In the genomic region with DNA sequence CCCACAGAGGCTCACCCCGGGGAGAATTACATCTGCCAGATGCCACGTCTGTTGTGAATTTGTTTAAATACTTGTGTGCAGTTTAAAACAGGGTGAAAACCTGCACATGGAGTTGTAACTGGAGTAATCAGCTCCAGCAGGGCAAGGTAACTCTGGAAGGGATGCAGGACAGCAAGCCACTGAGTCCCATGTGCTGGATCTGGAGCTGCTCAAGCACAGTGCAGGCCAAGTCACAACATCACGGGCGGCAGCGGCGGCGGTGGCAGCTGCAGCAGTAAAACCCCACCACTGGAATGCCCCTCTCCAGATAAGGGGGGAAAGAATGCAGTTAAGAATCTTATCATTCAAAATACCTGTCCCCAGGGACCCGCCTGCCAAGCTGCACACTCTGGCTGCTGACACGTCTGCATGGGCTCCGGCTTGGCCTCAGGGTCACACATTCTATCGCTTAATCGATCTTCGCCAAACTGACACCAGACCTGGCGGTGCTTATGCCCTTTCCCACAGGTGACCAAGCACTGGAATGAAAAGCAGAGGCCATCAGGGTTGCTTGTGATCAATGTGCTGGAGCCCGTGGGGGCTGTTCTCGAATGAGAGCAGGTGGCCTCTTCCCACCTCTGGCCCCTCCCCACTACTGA, we compare ENCODE assay signal across 9 mouse cellular contexts. TPM values are rescaled to one million over a fixed set of nuclear protein-coding genes. Genes with fewer than 3 reads are reported as not detected.
DNase-seq lines count a peak whose midpoint lies in the region; ATAC-seq and TF ChIP-seq lines count a peak whose summit lies in the region.
"Had no signal": no experiment of that assay in that cellular context is flagged by ENCODE, and none has a peak within 500 bp of the region (broad histone marks: within the 10 kb centered on the region; RNA-seq: fewer than 3 reads in every experiment).

No protein-coding gene starts in this region.

- H3K27ac ChIP-seq in kidney, embryonic 15.5 days: peak overlapping the region; percentile 88
- peak overlapping the region; percentile 64 for H3K27ac ChIP-seq in embryonic facial prominence, embryonic 12.5 days
- peak overlapping the region; percentile 88 for H3K27ac ChIP-seq in intestine, embryonic 15.5 days

- no peak for TF ChIP-seq POLR2A in myocyte (IDR thresholded peaks at IDR 0.05; ENCODE audit: insufficient read length, low read depth)

- no peak overlapping the region for H3K4me2 ChIP-seq in kidney, embryonic 15.5 days
- H3K4me2 ChIP-seq in embryonic facial prominence, embryonic 12.5 days (replicated peaks): peak overlapping the region; percentile 7; the same call in 1 of the 2 replicates
- peak overlapping the region; percentile 14; the same call in 1 of the 2 replicates for H3K4me2 ChIP-seq in intestine, embryonic 15.5 days (replicated peaks)
- H3K4me2 ChIP-seq in myocyte (ENCODE audit: low read depth): peak overlapping the region; percentile 8

- H3K9ac ChIP-seq in kidney, embryonic 15.5 days: no peak overlapping the region
- H3K9ac ChIP-seq in embryonic facial prominence, embryonic 12.5 days: no peak overlapping the region
- 0 out of 2 replicates have a peak overlapping the region, but pooled peaks have one; percentile 6 for H3K9ac ChIP-seq in intestine, embryonic 15.5 days

- H3K9me3 ChIP-seq in kidney, embryonic 15.5 days (replicated peaks): no peaks in the 10 kb centered on the region
- no peaks in the 10 kb centered on the region for H3K9me3 ChIP-seq in embryonic facial prominence, embryonic 12.5 days
- H3K9me3 ChIP-seq in intestine, embryonic 15.5 days: no peaks in the 10 kb centered on the region

- ATAC-seq in kidney, embryonic 15.5 days (replicated peaks; ENCODE audit: low FRiP score): peak; percentile 69; the same call in 1 of the 2 replicates
- ATAC-seq in embryonic facial prominence, embryonic 12.5 days (ENCODE audit: insufficient number of reproducible peaks, insufficient read depth, low FRiP score, low TSS enrichment): peak; percentile 69; the same call in 1 of the 2 replicates
- ATAC-seq in intestine, embryonic 15.5 days: peak; percentile 84

- no peaks in the 10 kb centered on the region for H3K27me3 ChIP-seq in kidney, embryonic 15.5 days
- no peaks in the 10 kb centered on the region for H3K27me3 ChIP-seq in embryonic facial prominence, embryonic 12.5 days
- no peaks in the 10 kb centered on the region for H3K27me3 ChIP-seq in intestine, embryonic 15.5 days (replicated peaks)
- H3K27me3 ChIP-seq in myocyte (ENCODE audit: control insufficient read depth, insufficient read depth, insufficient read length): no peaks in the 10 kb centered on the region
- H3K27me3 ChIP-seq: CH12.LX had no signal

- H3K79me2 ChIP-seq in myocyte (ENCODE audit: control insufficient read depth, insufficient read depth): no peaks in the 10 kb centered on the region

- H3K4me3 ChIP-seq in kidney, embryonic 15.5 days (replicated peaks): no peak overlapping the region
- no peak overlapping the region for H3K4me3 ChIP-seq in embryonic facial prominence, embryonic 12.5 days
- H3K4me3 ChIP-seq in intestine, embryonic 15.5 days (replicated peaks): no peak overlapping the region
- H3K4me3 ChIP-seq in myocyte: no peak overlapping the region

- 53% methylated on average over 16 of the region's 16 CpGs for WGBS in kidney, embryonic 15.5 days
- WGBS in embryonic facial prominence, embryonic 12.5 days: 29% methylated on average over 16 of the region's 16 CpGs
- 30% methylated on average over 16 of the region's 16 CpGs for WGBS in intestine, embryonic 15.5 days

- no peak overlapping the region for H3ac ChIP-seq in myocyte (ENCODE audit: control insufficient read depth, insufficient read length)

- peaks cover 28% of the 10 kb centered on the region for H3K4me1 ChIP-seq in kidney, embryonic 15.5 days
- peaks cover 11% of the 10 kb centered on the region for H3K4me1 ChIP-seq in embryonic facial prominence, embryonic 12.5 days
- peaks cover 11% of the 10 kb centered on the region; the same call in 1 of the 2 replicates for H3K4me1 ChIP-seq in intestine, embryonic 15.5 days (replicated peaks)

- H3K36me3 ChIP-seq in kidney, embryonic 15.5 days: peaks cover 65% of the 10 kb centered on the region
- H3K36me3 ChIP-seq in embryonic facial prominence, embryonic 12.5 days: peaks cover 8% of the 10 kb centered on the region; the same call in 1 of the 2 replicates
- no peaks in the 10 kb centered on the region for H3K36me3 ChIP-seq in intestine, embryonic 15.5 days
- no peaks in the 10 kb centered on the region for H3K36me3 ChIP-seq in myocyte (ENCODE audit: control insufficient read depth, insufficient read depth)

- no peak for DNase-seq in kidney, adult 11 months
- DNase-seq in adrenal gland, postnatal 4 days (ENCODE audit: low spot score in 2 of 2): no peak
- DNase-seq in cerebellum, adult 11-12 months: no peak
- DNase-seq in right cerebral cortex, postnatal 4 days: no peak

TF ChIP-seq in myocyte, 11 proteins besides CTCF, POLR2A, EP300 and RAD21:
- TF ChIP-seq USF1 (IDR thresholded peaks at IDR 0.05; ENCODE audit: low read depth) (no peak), SRF (IDR thresholded peaks at IDR 0.05; ENCODE audit: control insufficient read depth, insufficient read length, low read depth) (no peak), POLR2AphosphoS2 (IDR thresholded peaks at IDR 0.05; ENCODE audit: insufficient read length, low read depth) (no peak), TCF12 (IDR thresholded peaks at IDR 0.05; ENCODE audit: insufficient read depth, poor library complexity, severe bottlenecking) (no peak), E2F4 (IDR thresholded peaks at IDR 0.05; ENCODE audit: insufficient read depth) (no peak), MYOD1 (IDR thresholded peaks at IDR 0.05; ENCODE audit: control insufficient read depth in 1 of 3, insufficient read length in 2 of 3, low read depth in 2 of 3) (no peak), CEBPB (IDR thresholded peaks at IDR 0.05; ENCODE audit: insufficient read depth, poor library complexity, severe bottlenecking) (no peak), MYOG (IDR thresholded peaks at IDR 0.05; ENCODE audit: control insufficient read depth in 1 of 3, insufficient read depth in 1 of 3, insufficient read length in 2 of 3, low read depth in 2 of 3) (no peak), TCF3 (IDR thresholded peaks at IDR 0.05; ENCODE audit: insufficient read length, low read depth) (no peak), MAX (IDR thresholded peaks at IDR 0.05; ENCODE audit: low read depth) (no peak), REST (IDR thresholded peaks at IDR 0.05; ENCODE audit: insufficient read depth, insufficient read length) (no peak)

RNA-seq across cellular contexts. Expression of a gene that starts 0.5 kb away (rescaled TPM):
- 0.06 and 0.08 TPM in 2 replicates for polyA plus RNA-seq in kidney, embryonic 15.5 days (2015; fragmentation: Nextera tagmentation; extraction: Ambion mirVana)
- polyA plus RNA-seq in embryonic facial prominence, embryonic 12.5 days (2016; fragmentation: Nextera tagmentation; extraction: Ambion mirVana): 0.13 and 0.15 TPM in 2 replicates
- 0.08 TPM in 2 replicates for polyA plus RNA-seq in intestine, embryonic 15.5 days (2015; fragmentation: Nextera tagmentation; extraction: Ambion mirVana)
- polyA plus RNA-seq in myocyte (2012; fragmentation: generic; extraction: Trizol): not detected
- total RNA-seq in adrenal gland, postnatal 4 days (2021): under 1 TPM in 1 of 2 experiments, not detected in 1; 0.08 TPM
- total RNA-seq: CH12.LX had no signal

RNA-seq across cellular contexts. Expression of a gene that starts 53.4 kb away (rescaled TPM):
- polyA plus RNA-seq in kidney, embryonic 15.5 days (2015; fragmentation: Nextera tagmentation; extraction: Ambion mirVana): 1.9 and 2.9 TPM in 2 replicates
- polyA plus RNA-seq in embryonic facial prominence, embryonic 12.5 days (2016; fragmentation: Nextera tagmentation; extraction: Ambion mirVana): 1.3 and 1.6 TPM in 2 replicates
- polyA plus RNA-seq in intestine, embryonic 15.5 days (2015; fragmentation: Nextera tagmentation; extraction: Ambion mirVana): 0.36 and 0.66 TPM in 2 replicates
- 0.12 TPM for polyA plus RNA-seq in myocyte (2012; fragmentation: generic; extraction: Trizol)
- total RNA-seq in adrenal gland, postnatal 4 days (2021): 1 to 10 TPM in 1 of 2 experiments, under 1 TPM in 1; 0.99 to 2.0 TPM
- total RNA-seq: CH12.LX had no signal
